Mouse (Mus musculus) G1E (cell line): ENCODE results near the gene Rhbg. TPM values are rescaled to one million over a fixed set of nuclear protein-coding genes. Genes with fewer than 3 reads are reported as not detected.

Experiments used
- ATAC-seq: 2 replicates; pipeline ENCODE4 v1.8.0; 2016; ENCODE audit warnings: mild to moderate bottlenecking; ENCODE audit not compliant: insufficient number of reproducible peaks, poor library complexity, low FRiP score, severe bottlenecking; ENCODE audit errors: extremely low read depth
- DNase-seq: peaks from one replicate; pipeline ENCODE4 v3.0.0; 2012; ENCODE audit warnings: low spot score
- H3K27me3 ChIP-seq: 2 replicates; pipeline ENCODE4 v1.6.1; 2012; ENCODE audit warnings: mild to moderate bottlenecking, low read length, inconsistent platforms; ENCODE audit not compliant: insufficient read depth
- H3K36me3 ChIP-seq: replicated peaks from 2 replicates; pipeline ENCODE3; 2012; ENCODE audit warnings: mild to moderate bottlenecking, inconsistent platforms
- H3K4me1 ChIP-seq: 2 replicates; pipeline ENCODE4 v1.6.1; 2012; ENCODE audit warnings: low read depth, low read length, inconsistent platforms, mixed read lengths; ENCODE audit not compliant: insufficient read depth
- H3K4me3 ChIP-seq: 2 replicates; pipeline ENCODE4 v1.5.1; 2012; ENCODE audit warnings: low read depth, mild to moderate bottlenecking, inconsistent platforms, low read length, moderate library complexity, mixed read lengths
- H3K9me3 ChIP-seq: replicated peaks from 2 replicates; pipeline ENCODE4 v1.6.1; 2012; ENCODE audit warnings: inconsistent platforms
- CTCF ChIP-seq: IDR thresholded peaks from 2 replicates; pipeline ENCODE4 v1.5.1; 2012; ENCODE audit warnings: low read depth, low read length, inconsistent platforms, mixed read lengths
- GATA1 ChIP-seq: IDR thresholded peaks from 2 replicates; pipeline ENCODE4 v1.6.1; 2012; ENCODE audit warnings: borderline replicate concordance, low read length, inconsistent platforms, mixed read lengths
- GATA2 ChIP-seq: IDR thresholded peaks from 2 replicates; pipeline ENCODE4 v1.6.1; 2012; ENCODE audit warnings: low read depth, low read length, inconsistent platforms, borderline replicate concordance
- POLR2AphosphoS5 ChIP-seq: IDR thresholded peaks from 2 replicates; pipeline ENCODE4 v1.6.1; 2012; ENCODE audit warnings: low read depth, low read length, inconsistent platforms; ENCODE audit not compliant: insufficient replicate concordance
- TAL1 ChIP-seq: conservative IDR thresholded peaks from 2 replicates; pipeline ENCODE4 v1.6.1; 2012; ENCODE audit warnings: low read depth, low read length, inconsistent platforms, mixed read lengths
- polyA plus RNA-seq: library from polyadenylated mRNA; stranded (reverse); fragments of >175 nt; gene quantifications from 2 replicates; pipeline ENCODE4 v1.2.3, GENCODE M21; 2012
- total RNA-seq, 2 experiments: library from RNA; stranded (forward) in 1 of 2; stranded (reverse) in 1 of 2; fragments of 200-1000 nt in 1 of 2; fragments of >200 nt in 1 of 2; fragmentation: Nextera tagmentation in 1 of 2; gene quantifications; 2 replicates each; pipeline ENCODE4 v1.2.3; 2014 to 2017

Rhbg gene
- total and polyA plus RNA-seq, 3 experiments = not detected

DNA sequence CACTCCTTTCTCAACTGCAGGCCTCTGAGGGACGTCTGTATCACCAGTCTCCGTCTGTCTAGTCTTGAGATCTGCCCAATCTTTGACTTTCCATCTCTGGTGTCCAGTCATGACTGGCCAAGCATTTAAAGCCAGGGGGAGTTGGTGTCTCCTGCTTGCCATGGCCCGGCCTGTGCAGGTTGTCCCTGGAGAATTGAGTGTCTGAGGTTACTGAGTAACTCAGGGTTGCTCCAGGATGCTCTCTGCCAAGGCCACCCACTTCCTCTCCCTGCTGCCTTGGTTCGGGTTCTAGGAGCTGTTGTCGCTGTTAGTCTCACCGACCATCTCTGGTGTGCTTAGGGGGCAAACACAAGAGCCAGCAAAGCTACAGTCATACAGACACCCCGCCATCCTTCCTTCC lies 1.9 kb upstream of the Rhbg start:
- peaks cover 6% of the 10 kb centered on the region; the same call in 1 of the 2 replicates for H3K4me1 ChIP-seq
- TF ChIP-seq CTCF (no peak), GATA1 (no peak), GATA2 (no peak), TAL1 (no peak), POLR2AphosphoS5 (no peak)
- no peak for DNase-seq
- no peaks in the 10 kb centered on the region for H3K9me3 ChIP-seq
- H3K36me3 ChIP-seq = no peaks in the 10 kb centered on the region
- H3K4me3 ChIP-seq = no peak overlapping the region
- H3K27me3 ChIP-seq = peaks cover 72% of the 10 kb centered on the region
- ATAC-seq = no peak

DNA sequence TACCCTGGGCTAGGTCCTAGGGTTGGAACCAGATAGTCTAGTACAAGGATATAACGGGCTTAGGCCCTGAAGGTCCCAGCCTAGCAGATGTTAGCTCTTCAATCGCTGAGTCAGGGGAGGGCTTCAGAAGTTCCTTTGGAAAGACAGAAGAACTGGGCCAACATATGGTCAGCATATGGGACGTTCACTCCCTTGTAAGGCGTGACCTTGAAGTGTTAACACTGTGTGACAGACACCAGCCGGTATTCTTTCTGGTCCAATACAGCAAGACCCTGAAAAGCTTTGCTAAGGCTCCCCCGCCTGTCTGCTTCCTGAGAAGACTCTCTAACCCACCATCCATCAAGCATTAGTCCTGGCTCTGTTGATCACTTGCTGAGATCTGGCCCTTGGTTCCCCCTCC lies 1.4 kb upstream of the Rhbg start:
- no peak for ATAC-seq
- no peaks in the 10 kb centered on the region for H3K9me3 ChIP-seq
- H3K4me1 ChIP-seq = peaks cover 6% of the 10 kb centered on the region; the same call in 1 of the 2 replicates
- no peaks in the 10 kb centered on the region for H3K36me3 ChIP-seq
- H3K27me3 ChIP-seq = peaks cover 71% of the 10 kb centered on the region
- no peak for DNase-seq
- TF ChIP-seq CTCF = no peak
- TF ChIP-seq TAL1 = no peak
- no peak for TF ChIP-seq GATA1
- no peak for TF ChIP-seq GATA2
- TF ChIP-seq POLR2AphosphoS5 = no peak
- no peak overlapping the region for H3K4me3 ChIP-seq

- DNase-seq (no peak), ATAC-seq (no peak)
- H3K36me3 ChIP-seq = no peaks in the 10 kb centered on the region
- H3K4me3 ChIP-seq = no peak overlapping the region
- no peaks in the 10 kb centered on the region for H3K9me3 ChIP-seq
- TF ChIP-seq GATA1 = no peak
- no peak for TF ChIP-seq GATA2
- no peak for TF ChIP-seq CTCF
- TF ChIP-seq POLR2AphosphoS5 = no peak
- peaks cover 73% of the 10 kb centered on the region for H3K27me3 ChIP-seq
- H3K4me1 ChIP-seq = peaks cover 6% of the 10 kb centered on the region; the same call in 1 of the 2 replicates
These were observed 1.8 kb downstream of the Rhbg start for GRCm38 (mm10) chr3:88252739-88253138.

- DNase-seq = no peak
- no peak for TF ChIP-seq TAL1
- TF ChIP-seq POLR2AphosphoS5 = no peak
- no peak for TF ChIP-seq GATA2
- TF ChIP-seq GATA1 = no peak
- TF ChIP-seq CTCF = no peak
These were observed 6.1 kb downstream of the Rhbg start for GRCm38 (mm10) chr3:88248406-88248805.

GRCm38 (mm10) chr3:88247666-88248065 lies 6.8 kb downstream of the Rhbg start:
- ATAC-seq = no peak
- no peak for DNase-seq
- Histone ChIP-seq H3K4me1 (peaks cover under 1% of the 10 kb centered on the region; the same call in 1 of the 2 replicates), H3K9me3 (no peaks in the 10 kb centered on the region), H3K27me3 (peaks cover 51% of the 10 kb centered on the region), H3K36me3 (no peaks in the 10 kb centered on the region), H3K4me3 (no peak overlapping the region)
- TF ChIP-seq CTCF = no peak
- TF ChIP-seq GATA1 = no peak

More at GRCm38 (mm10) chr3:88248406-88248805, 6.1 kb downstream of the Rhbg start:
- H3K9me3 ChIP-seq = no peaks in the 10 kb centered on the region
- H3K4me3 ChIP-seq = no peak overlapping the region
- no peak for ATAC-seq
- peaks cover 58% of the 10 kb centered on the region for H3K27me3 ChIP-seq
- H3K4me1 ChIP-seq = no peaks in the 10 kb centered on the region
- H3K36me3 ChIP-seq = no peaks in the 10 kb centered on the region

- DNase-seq = peak; percentile 57
- H3K36me3 ChIP-seq = no peaks in the 10 kb centered on the region
- H3K9me3 ChIP-seq = no peaks in the 10 kb centered on the region
- H3K4me1 ChIP-seq = peaks cover 7% of the 10 kb centered on the region
- H3K27me3 ChIP-seq = peaks cover 54% of the 10 kb centered on the region
- peak; percentile 40; the same call in 1 of the 2 replicates for ATAC-seq
- H3K4me3 ChIP-seq = no peak overlapping the region
- TF ChIP-seq GATA1 (no peak), CTCF (peak; percentile 97)
These were observed 8.7 kb downstream of the Rhbg start for GRCm38 (mm10) chr3:88245811-88246210.

GRCm38 (mm10) chr3:88244071-88244470 lies 10.4 kb downstream of the Rhbg start:
- peak; percentile 44 for DNase-seq

More at GRCm38 (mm10) chr3:88244071-88244470, 10.4 kb downstream of the Rhbg start:
- H3K27me3 ChIP-seq = peaks cover 59% of the 10 kb centered on the region
- no peak for ATAC-seq
- no peaks in the 10 kb centered on the region for H3K9me3 ChIP-seq
- peaks cover 7% of the 10 kb centered on the region for H3K4me1 ChIP-seq
- no peak overlapping the region for H3K4me3 ChIP-seq
- peak; percentile 93 for TF ChIP-seq CTCF
- no peak for TF ChIP-seq TAL1
- no peaks in the 10 kb centered on the region for H3K36me3 ChIP-seq
